Mouse (Mus musculus) lung, postnatal 0 days (tissue): ENCODE data around the gene Phf2.

Experiments used
- CTCF ChIP-seq: IDR thresholded peaks from 2 replicates; pipeline ENCODE4 v1.5.1; 2016; ENCODE audit warnings: antibody characterized with exemption, mild to moderate bottlenecking
- EP300 ChIP-seq: IDR thresholded peaks from 2 replicates; pipeline ENCODE4 v1.6.1; 2016; ENCODE audit warnings: antibody characterized with exemption, mild to moderate bottlenecking, control low read depth

DNA sequence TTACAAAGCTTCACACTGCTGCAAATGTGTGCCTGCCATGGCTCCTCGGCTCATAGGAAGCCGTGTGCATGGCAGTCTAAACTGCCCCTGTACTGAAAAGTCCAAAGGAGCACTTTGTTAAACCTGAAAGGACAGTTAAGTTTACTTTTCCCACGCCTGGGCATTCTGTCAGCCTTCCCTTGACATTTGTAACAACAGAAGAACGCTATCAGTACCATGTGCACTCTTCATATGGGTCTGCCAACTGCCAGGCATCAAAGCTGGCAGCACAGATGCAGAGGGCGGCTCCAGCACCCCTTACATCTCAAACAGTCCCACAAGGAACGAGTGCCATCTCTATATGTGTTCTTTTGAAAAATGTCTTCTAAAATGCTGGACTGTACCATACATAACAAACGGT, 40.5 kb upstream of the Phf2 start:
- TF ChIP-seq CTCF (no peak), EP300 (no peak)
